Mouse (Mus musculus) olfactory bulb, adult 2 months (tissue): Measurements from ENCODE around the gene Atp6v0e. TPM values are rescaled to one million over a fixed set of nuclear protein-coding genes. Genes with fewer than 3 reads are reported as not detected.

Experiments
- H3K27ac ChIP-seq: fragments of 200-500 bp; 2 replicates; pipeline ENCODE4 v1.5.1; 2012; ENCODE audit warnings: low read depth, low read length; ENCODE audit not compliant: insufficient read depth
- H3K4me1 ChIP-seq: fragments of 200-500 bp; 2 replicates; pipeline ENCODE4 v1.6.1; 2012; ENCODE audit warnings: low read length; ENCODE audit not compliant: control insufficient read depth, insufficient read depth
- H3K4me3 ChIP-seq: fragments of 200-500 bp; 2 replicates; pipeline ENCODE4 v1.5.1; 2012; ENCODE audit warnings: mild to moderate bottlenecking, low read depth, low read length, moderate library complexity; ENCODE audit not compliant: insufficient read depth
- CTCF ChIP-seq: fragments of 200-500 bp; IDR thresholded peaks from 2 replicates; pipeline ENCODE4 v1.5.1; 2012; ENCODE audit warnings: low read depth, mild to moderate bottlenecking, low read length, moderate library complexity; ENCODE audit not compliant: insufficient read depth
- POLR2A ChIP-seq: fragments of 200-500 bp; IDR thresholded peaks from 2 replicates; pipeline ENCODE4 v1.6.1; 2012; ENCODE audit warnings: mild to moderate bottlenecking, low read depth, low read length, moderate library complexity; ENCODE audit not compliant: insufficient read depth
- WGBS: fragments of 180-500 bp; shearing (Covaris S2); methylation state at CpG from one replicate; pipeline ENCODE4 v1.1.7; 2018; 5-methylcytosine and 5-hydroxymethylcytosine counted together
- polyA plus RNA-seq: library from polyadenylated mRNA; stranded (reverse); fragments of >200 nt; gene quantifications from 2 replicates; pipeline ENCODE4 v1.2.4, GENCODE M21; 2012; ENCODE audit warnings: low replicate concordance; ENCODE audit not compliant: missing spikeins, insufficient read depth, insufficient read length

The Atp6v0e gene
- polyA plus RNA-seq, 1 experiment: not detected

GRCm38 (mm10) chr17:26717868-26718267, 54.8 kb downstream of the Atp6v0e start:
- no peak for TF ChIP-seq CTCF
- no peak for TF ChIP-seq POLR2A
- WGBS: 66% methylated on average over 2 of the region's 2 CpGs
- H3K4me1 ChIP-seq: no peaks in the 10 kb centered on the region
- no peak overlapping the region for H3K27ac ChIP-seq
- no peak overlapping the region for H3K4me3 ChIP-seq

DNA sequence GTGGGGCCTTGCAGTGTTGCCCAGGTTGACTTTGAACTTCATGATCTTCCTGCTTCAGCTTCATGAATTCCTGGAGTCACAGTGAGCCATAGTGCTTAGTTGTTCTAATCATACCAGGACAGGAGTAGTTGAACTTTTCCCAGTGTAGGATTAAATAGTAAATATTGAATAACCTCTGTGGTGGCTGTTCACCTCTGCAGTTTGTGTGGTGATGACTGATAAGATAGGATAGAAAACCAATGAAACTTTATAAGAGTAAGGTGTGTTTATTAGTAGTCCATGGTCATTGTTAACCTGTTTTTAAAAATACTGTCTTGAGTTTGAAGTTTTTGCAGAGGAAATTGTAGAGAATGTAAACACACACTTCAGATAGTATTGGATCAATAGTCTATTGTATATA, 56.4 kb downstream of the Atp6v0e start:
- no peaks in the 10 kb centered on the region for H3K4me1 ChIP-seq
- no peak overlapping the region for H3K27ac ChIP-seq
- no peak overlapping the region for H3K4me3 ChIP-seq
- TF ChIP-seq POLR2A (no peak), CTCF (no peak)

DNA sequence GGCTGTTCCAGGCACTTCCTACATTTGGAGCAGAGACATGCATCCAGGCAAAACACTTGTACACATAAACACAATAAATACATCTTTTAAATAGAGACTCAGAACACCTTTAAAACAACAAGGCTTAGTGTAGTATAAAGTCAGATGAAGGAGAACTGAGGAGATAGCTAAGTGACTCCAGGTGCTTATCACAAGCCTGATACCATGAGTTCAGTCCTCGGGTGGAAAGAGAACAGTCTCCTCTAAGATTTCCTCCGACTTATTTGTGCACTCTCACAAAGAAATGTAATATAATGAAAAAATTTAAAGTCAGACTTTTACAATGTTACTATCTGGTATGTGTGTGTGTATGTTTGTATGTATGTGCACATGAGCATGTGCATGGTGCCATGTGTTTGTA, 58.8 kb downstream of the Atp6v0e start:
- Histone ChIP-seq H3K4me3 (no peak overlapping the region), H3K4me1 (no peaks in the 10 kb centered on the region), H3K27ac (no peak overlapping the region)
- WGBS: 81% methylated on average over 2 of the region's 2 CpGs
- TF ChIP-seq POLR2A (no peak), CTCF (no peak)

DNA sequence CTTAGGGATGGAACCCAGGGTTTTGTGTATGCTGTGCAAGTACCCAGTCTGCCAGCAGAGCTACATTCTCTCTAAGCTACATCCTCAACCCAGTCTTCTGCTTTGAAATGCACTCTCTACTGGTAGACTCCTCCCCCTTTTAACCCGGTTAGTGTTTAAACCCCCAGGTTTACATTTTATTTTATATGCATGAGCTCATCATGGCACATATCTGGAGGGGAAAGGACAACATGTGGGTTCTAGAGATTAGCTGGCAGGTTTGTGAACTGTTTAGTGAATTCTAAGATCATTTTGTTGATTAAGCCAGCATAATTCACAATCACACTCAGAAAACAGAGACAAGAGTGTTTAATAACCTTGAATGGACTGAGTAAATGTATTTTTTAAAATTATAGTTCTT, 61.8 kb downstream of the Atp6v0e start:
- no peak for TF ChIP-seq POLR2A
- TF ChIP-seq CTCF: no peak
- H3K4me1 ChIP-seq: no peaks in the 10 kb centered on the region
- WGBS: 55% methylated on average over 1 of the region's 1 CpGs
- no peak overlapping the region for H3K27ac ChIP-seq
- no peak overlapping the region for H3K4me3 ChIP-seq

GRCm38 (mm10) chr17:26726674-26727073, 63.6 kb downstream of the Atp6v0e start:
- TF ChIP-seq POLR2A (no peak), CTCF (no peak)
- no peaks in the 10 kb centered on the region for H3K4me1 ChIP-seq
- no peak overlapping the region for H3K27ac ChIP-seq
- 76% methylated on average over 1 of the region's 1 CpGs for WGBS
- no peak overlapping the region for H3K4me3 ChIP-seq

GRCm38 (mm10) chr17:26727110-26727755, 64.2 kb downstream of the Atp6v0e start:
- Histone ChIP-seq H3K4me1 (no peaks in the 10 kb centered on the region), H3K4me3 (no peak overlapping the region), H3K27ac (no peak overlapping the region)
- 67% methylated on average over 3 of the region's 3 CpGs for WGBS
- TF ChIP-seq POLR2A: no peak
- no peak for TF ChIP-seq CTCF

GRCm38 (mm10) chr17:26742581-26742980, 79.5 kb downstream of the Atp6v0e start:
- Histone ChIP-seq H3K4me1 (no peaks in the 10 kb centered on the region), H3K4me3 (no peak overlapping the region), H3K27ac (no peak overlapping the region)
- TF ChIP-seq POLR2A (no peak), CTCF (no peak)
- 67% methylated on average over 4 of the region's 4 CpGs for WGBS

DNA sequence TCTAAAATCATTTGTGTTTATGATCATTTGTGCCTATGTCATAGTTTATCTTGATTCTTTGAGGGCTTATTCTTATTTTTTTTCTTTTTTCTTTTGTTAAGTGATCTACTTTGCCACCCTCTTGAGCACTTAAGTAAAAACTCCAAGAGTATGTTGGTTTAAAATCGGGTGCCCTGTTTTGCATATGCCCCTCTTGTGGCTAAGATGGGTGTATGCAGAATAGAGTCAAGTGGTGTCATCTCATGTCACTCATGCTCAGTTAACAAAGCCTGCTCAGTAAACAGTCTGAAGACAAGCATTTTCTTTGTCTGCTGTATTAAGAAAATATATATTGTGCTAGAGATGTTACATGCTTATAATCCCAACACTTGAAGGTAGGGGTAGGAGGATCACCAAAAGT, 80.3 kb downstream of the Atp6v0e start:
- 70% methylated on average over 1 of the region's 1 CpGs for WGBS
- TF ChIP-seq CTCF (no peak), POLR2A (no peak)

More for the DNA sequence above, 80.3 kb downstream of the Atp6v0e start:
- H3K4me1 ChIP-seq: no peaks in the 10 kb centered on the region
- no peak overlapping the region for H3K27ac ChIP-seq
- H3K4me3 ChIP-seq: no peak overlapping the region

Other genes starting within 250 kb of the Atp6v0e start
- not detected in 2 replicates for gene Neurl1b, start 248.4 kb upstream of the Atp6v0e start, polyA plus RNA-seq
- gene Ergic1, start 101.7 kb upstream of the Atp6v0e start, polyA plus RNA-seq: not detected in 2 replicates
- not detected in 2 replicates for gene Dusp1, start 101.1 kb upstream of the Atp6v0e start, polyA plus RNA-seq
- gene Crebrf, start 52.4 kb downstream of the Atp6v0e start, polyA plus RNA-seq: not detected in 2 replicates
- gene Bnip1, start 117.8 kb downstream of the Atp6v0e start, polyA plus RNA-seq: not detected in 2 replicates
- not detected in 2 replicates for gene Nkx2-5, start 181.8 kb downstream of the Atp6v0e start, polyA plus RNA-seq